Mouse (Mus musculus) cerebellum, postnatal 25 days (tissue): ENCODE results near the gene Plod1.
"Not testable (repeated sequence)": the region's sequence is repeated elsewhere in the genome, so short reads cannot be mapped to it uniquely, and the experiment has no call there.

Experiments used
- DNase-seq, 2 experiments: peaks; one replicate each; pipeline ENCODE4 v3.0.0; 2021; ENCODE audit warnings: mixed read lengths in 2 of 2

The Plod1 gene

GRCm38 (mm10) chr4:147887277-147887676 is 49.3 kb downstream of the Plod1 start:
- DNase-seq: no peak

DNA sequence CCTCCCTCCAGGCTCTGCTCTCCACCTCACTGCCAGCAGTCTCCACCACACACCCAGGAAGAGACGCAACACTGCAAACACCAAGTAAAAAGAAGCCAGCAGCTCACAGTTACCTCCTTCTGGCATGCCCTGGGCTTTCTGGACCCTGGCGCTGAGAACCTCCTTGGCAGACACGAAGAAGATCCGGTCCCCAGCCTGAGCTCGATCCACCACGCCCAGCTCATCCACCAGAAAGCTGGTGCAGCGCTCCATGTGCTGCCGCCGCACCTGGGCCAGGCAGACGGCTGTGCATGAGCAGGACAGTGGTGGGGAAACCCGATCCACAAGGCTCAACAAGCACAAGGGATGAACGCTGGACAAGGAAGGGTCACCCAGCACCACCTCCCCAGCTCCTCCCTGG is 50.4 kb downstream of the Plod1 start:
- DNase-seq: no peak

DNA sequence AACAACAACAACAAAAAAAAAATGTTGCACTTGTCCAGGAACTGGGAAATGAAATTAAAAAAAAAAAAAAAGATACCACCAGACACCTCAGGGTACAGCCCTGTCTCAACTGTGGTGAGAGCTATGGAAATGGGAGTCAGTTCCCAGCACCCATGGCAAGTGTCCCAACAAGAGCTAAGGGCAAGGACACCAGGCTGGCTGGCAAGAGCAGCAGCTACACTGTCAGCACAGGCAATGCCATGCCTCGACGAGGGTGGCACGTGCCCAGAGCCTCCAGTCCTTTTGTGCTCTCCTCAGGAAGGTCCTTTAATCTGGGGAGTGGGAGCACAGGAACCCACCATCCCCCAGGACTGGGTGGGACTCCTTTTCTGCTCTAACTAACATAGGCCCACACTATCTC is 52.4 kb downstream of the Plod1 start:
- no peak for DNase-seq

DNA sequence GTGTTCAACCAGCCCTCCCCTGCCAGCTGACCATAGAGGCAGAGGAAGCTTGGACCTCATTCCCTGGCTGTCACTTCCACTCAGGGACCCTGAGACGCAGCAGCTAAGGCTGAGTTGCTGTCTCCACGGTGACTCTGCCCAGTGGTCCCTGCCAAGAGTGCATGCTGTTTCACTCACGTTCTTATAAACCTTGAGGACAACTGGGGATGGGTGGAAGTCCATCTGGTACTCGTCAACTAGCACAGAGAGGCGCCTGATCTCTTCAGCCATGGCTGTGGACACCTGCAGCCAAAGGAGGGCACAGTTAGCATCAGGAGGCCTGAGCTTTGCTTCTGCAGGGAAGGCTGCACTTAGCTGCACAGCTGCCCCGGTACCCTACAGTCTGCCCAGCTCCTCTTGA is 53.5 kb downstream of the Plod1 start:
- DNase-seq: no peak

DNA sequence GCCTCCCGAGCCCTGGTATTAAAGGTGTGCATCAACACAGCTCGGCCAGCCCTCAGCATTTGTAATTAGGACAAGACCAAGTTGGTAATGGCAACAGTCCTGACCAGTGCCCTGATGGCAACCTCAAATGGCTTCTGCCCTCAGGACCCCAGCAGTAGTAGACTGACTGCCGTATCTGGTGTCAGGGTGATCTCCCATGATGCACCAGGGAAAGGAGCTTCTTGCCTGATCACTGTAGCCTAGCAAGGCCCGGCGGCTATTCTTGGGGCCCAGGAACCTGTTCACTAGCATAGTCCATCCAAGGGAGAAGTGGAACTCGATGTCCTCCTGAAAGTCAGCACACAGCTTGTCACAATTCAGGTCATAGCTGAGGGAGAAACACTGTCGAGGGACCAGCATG is 54.8 kb downstream of the Plod1 start:
- DNase-seq: no peak

DNA sequence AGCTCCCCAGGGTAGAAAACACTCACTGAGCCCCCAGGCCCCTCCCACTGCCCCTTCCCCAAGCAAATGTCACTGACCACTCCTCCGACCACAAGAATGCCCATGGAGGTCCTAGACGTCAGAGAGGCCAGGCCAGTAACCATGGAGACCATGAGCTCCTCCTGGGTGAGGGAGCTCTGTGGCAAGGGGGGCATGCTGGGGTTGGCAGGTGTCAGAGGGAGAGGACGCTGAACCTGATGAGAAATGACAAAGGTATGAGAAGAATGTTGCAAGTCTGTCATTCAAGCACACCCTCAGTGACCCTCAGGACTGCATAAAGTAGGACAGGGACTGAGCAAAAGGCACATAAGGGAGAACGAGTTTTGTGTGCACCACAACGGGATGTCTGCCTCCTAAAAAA is 56.7 kb downstream of the Plod1 start:
- DNase-seq: no peak

- no peak for DNase-seq
Measured at GRCm38 (mm10) chr4:147879456-147879855, 57.1 kb downstream of the Plod1 start.

GRCm38 (mm10) chr4:147878537-147878936 is 58.0 kb downstream of the Plod1 start:
- no peak for DNase-seq

- no peak for DNase-seq
Measured at GRCm38 (mm10) chr4:147875852-147876575, 60.6 kb downstream of the Plod1 start.

GRCm38 (mm10) chr4:147869238-147869637 is 67.3 kb downstream of the Plod1 start:
- DNase-seq: no peak

GRCm38 (mm10) chr4:147868450-147869031 is 68.0 kb downstream of the Plod1 start, which contains the start of the genes Miip and Fv1:
Gene Miip (minus strand): TSS chr4:147868816.
Gene Fv1 (plus strand): TSS chr4:147868979.
- DNase-seq: peak; percentile 89 to 93

- DNase-seq: no peak
Measured at GRCm38 (mm10) chr4:147867563-147868449, 68.8 kb downstream of the Plod1 start.

DNA sequence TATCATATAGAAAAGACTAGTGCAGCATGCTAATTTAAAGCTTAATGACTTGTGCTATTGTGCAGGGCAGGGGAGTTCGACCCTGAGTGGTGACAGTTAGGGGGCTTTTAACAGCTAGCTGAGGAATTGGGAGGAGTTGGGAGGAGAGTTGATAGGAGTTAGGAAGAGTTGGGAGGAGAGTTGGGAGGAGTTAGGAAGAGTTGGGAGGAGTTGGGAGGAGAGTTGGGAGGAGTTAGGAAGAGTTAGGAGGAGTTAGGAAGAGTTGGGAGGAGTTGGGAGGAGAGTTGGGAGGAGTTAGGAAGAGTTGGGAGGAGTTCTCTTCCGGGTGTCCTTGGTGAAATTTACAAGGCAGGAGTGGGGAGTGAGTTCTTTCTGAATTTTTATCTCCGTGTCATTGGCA is 69.8 kb downstream of the Plod1 start:
- DNase-seq: not testable (repeated sequence)

GRCm38 (mm10) chr4:147866056-147866455 is 70.5 kb downstream of the Plod1 start:
- DNase-seq: no peak

DNA sequence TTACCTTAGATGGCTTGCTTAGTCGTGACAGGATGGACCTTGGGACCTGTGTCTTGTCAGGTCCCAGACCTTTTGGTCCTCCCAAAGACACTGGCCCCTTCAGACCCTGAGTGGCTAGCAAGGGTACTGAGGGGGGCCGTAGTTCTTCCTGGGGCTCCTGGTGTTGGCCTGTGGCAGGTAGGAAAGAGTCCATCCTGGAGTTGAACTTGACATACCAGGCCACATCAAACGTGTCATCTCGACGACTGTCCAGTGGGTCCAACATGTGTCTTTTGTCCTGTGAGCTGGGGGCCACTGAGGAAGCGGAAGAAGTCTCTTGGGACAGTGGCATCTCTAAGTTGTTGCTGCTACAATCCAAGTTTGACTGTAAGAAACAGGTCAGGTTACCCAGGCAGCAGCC is 70.9 kb downstream of the Plod1 start:
- DNase-seq: no peak

DNA sequence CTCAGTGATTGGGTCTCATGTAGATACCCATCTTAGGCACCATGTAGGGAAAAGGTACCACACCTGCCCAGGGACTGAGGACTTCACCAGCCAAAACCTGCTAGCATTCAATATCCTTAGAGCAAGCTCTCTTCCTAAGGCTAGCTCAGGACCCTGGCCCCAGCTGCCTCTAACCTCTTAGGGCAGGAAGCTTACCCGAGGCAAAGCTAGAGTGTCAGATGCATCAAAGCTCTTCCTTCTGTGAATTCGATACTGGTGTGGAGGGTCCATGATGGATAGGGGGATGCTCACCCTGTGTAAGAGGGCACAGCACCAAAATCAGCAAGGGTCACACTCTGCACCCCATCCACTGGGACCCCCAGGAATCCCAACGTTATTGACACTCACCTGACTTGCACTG is 74.5 kb downstream of the Plod1 start:
- DNase-seq: no peak
